Mouse (Mus musculus): ENCODE measurements around the gene Cct7. TPM values are rescaled to one million over a fixed set of nuclear protein-coding genes. Genes with fewer than 3 reads are reported as not detected.

Gene Cct7
- polyA plus RNA-seq, 1 experiment from 2014 or later = 157 TPM

- no peak overlapping the region for H3K4me3 ChIP-seq (ENCODE audit: low read depth, low read length)
- TF ChIP-seq EP300 (IDR thresholded peaks at IDR 0.05; ENCODE audit: low read depth) (no peak), CTCF (IDR thresholded peaks at IDR 0.05; ENCODE audit: low read depth) (no peak)
- DNase-seq = no peak
- H3K9me3 ChIP-seq (ENCODE audit: low read length) = no peaks in the 10 kb centered on the region
- H3K9ac ChIP-seq (replicated peaks) = no peak overlapping the region
- H3K27me3 ChIP-seq (ENCODE audit: insufficient read depth, low read length) = no peaks in the 10 kb centered on the region
- 76% methylated on average over 3 of the region's 3 CpGs for WGBS (ENCODE audit: insufficient replicate concordance)
- no peak overlapping the region for H3K4me2 ChIP-seq (ENCODE audit: low read depth, low read length)
- no peak for ATAC-seq
- H3K36me3 ChIP-seq (replicated peaks; ENCODE audit: insufficient read depth, low read length) = no peaks in the 10 kb centered on the region
- H3K27ac ChIP-seq (ENCODE audit: low read depth) = no peak overlapping the region
- no peaks in the 10 kb centered on the region for H3K4me1 ChIP-seq (ENCODE audit: insufficient read depth)
These were observed 40.3 kb downstream of the Cct7 start for GRCm38 (mm10) chr6:85491606-85492005.

GRCm38 (mm10) chr6:85496976-85497375 is 45.7 kb downstream of the Cct7 start:
- Histone ChIP-seq H3K4me2 (ENCODE audit: low read depth, low read length) (no peak overlapping the region), H3K9ac (replicated peaks) (no peak overlapping the region), H3K27me3 (ENCODE audit: insufficient read depth, low read length) (peaks cover 3% of the 10 kb centered on the region), H3K4me3 (ENCODE audit: low read depth, low read length) (no peak overlapping the region), H3K9me3 (ENCODE audit: low read length) (no peaks in the 10 kb centered on the region), H3K36me3 (replicated peaks; ENCODE audit: insufficient read depth, low read length) (no peaks in the 10 kb centered on the region), H3K27ac (ENCODE audit: low read depth) (no peak overlapping the region), H3K4me1 (ENCODE audit: insufficient read depth) (no peaks in the 10 kb centered on the region)
- ATAC-seq (no peak), DNase-seq (no peak)
- TF ChIP-seq EP300 (IDR thresholded peaks at IDR 0.05; ENCODE audit: low read depth) = no peak
- no peak for TF ChIP-seq CTCF (IDR thresholded peaks at IDR 0.05; ENCODE audit: low read depth)

GRCm38 (mm10) chr6:85498147-85498546 is 46.8 kb downstream of the Cct7 start:
- peaks cover 7% of the 10 kb centered on the region for H3K4me1 ChIP-seq (ENCODE audit: insufficient read depth)
- H3K27me3 ChIP-seq (ENCODE audit: insufficient read depth, low read length) = peaks cover 15% of the 10 kb centered on the region
- DNase-seq = no peak
- H3K4me2 ChIP-seq (ENCODE audit: low read depth, low read length) = no peak overlapping the region
- 55% methylated on average over 9 of the region's 9 CpGs for WGBS (ENCODE audit: insufficient replicate concordance)
- TF ChIP-seq CTCF (IDR thresholded peaks at IDR 0.05; ENCODE audit: low read depth) (no peak), EP300 (IDR thresholded peaks at IDR 0.05; ENCODE audit: low read depth) (no peak)
- H3K36me3 ChIP-seq (replicated peaks; ENCODE audit: insufficient read depth, low read length) = no peaks in the 10 kb centered on the region
- no peak overlapping the region for H3K4me3 ChIP-seq (ENCODE audit: low read depth, low read length)
- no peak for ATAC-seq
- no peak overlapping the region for H3K27ac ChIP-seq (ENCODE audit: low read depth)
- no peak overlapping the region for H3K9ac ChIP-seq (replicated peaks)
- no peaks in the 10 kb centered on the region for H3K9me3 ChIP-seq (ENCODE audit: low read length)

- TF ChIP-seq EP300 (IDR thresholded peaks at IDR 0.05; ENCODE audit: low read depth) = no peak
- no peak for TF ChIP-seq CTCF (IDR thresholded peaks at IDR 0.05; ENCODE audit: low read depth)
- H3K27me3 ChIP-seq (ENCODE audit: insufficient read depth, low read length) = peaks cover 26% of the 10 kb centered on the region
- no peak overlapping the region for H3K4me2 ChIP-seq (ENCODE audit: low read depth, low read length)
- no peak overlapping the region for H3K27ac ChIP-seq (ENCODE audit: low read depth)
- ATAC-seq = no peak
- H3K36me3 ChIP-seq (replicated peaks; ENCODE audit: insufficient read depth, low read length) = no peaks in the 10 kb centered on the region
- no peaks in the 10 kb centered on the region for H3K9me3 ChIP-seq (ENCODE audit: low read length)
- no peak overlapping the region for H3K4me3 ChIP-seq (ENCODE audit: low read depth, low read length)
- H3K9ac ChIP-seq (replicated peaks) = no peak overlapping the region
- DNase-seq = no peak
- WGBS (ENCODE audit: insufficient replicate concordance) = 50% methylated on average over 1 of the region's 1 CpGs
- peaks cover 7% of the 10 kb centered on the region for H3K4me1 ChIP-seq (ENCODE audit: insufficient read depth)
These were observed 49.1 kb downstream of the Cct7 start for GRCm38 (mm10) chr6:85500416-85500815.

GRCm38 (mm10) chr6:85501571-85502102 is 50.3 kb downstream of the Cct7 start:
- DNase-seq = no peak
- Histone ChIP-seq H3K9ac (replicated peaks) (no peak overlapping the region), H3K4me1 (ENCODE audit: insufficient read depth) (peaks cover 7% of the 10 kb centered on the region), H3K4me2 (ENCODE audit: low read depth, low read length) (no peak overlapping the region), H3K4me3 (ENCODE audit: low read depth, low read length) (no peak overlapping the region), H3K27me3 (ENCODE audit: insufficient read depth, low read length) (peaks cover 26% of the 10 kb centered on the region), H3K27ac (ENCODE audit: low read depth) (no peak overlapping the region), H3K36me3 (replicated peaks; ENCODE audit: insufficient read depth, low read length) (no peaks in the 10 kb centered on the region), H3K9me3 (ENCODE audit: low read length) (no peaks in the 10 kb centered on the region)
- no peak for TF ChIP-seq CTCF (IDR thresholded peaks at IDR 0.05; ENCODE audit: low read depth)
- no peak for TF ChIP-seq EP300 (IDR thresholded peaks at IDR 0.05; ENCODE audit: low read depth)
- WGBS (ENCODE audit: insufficient replicate concordance) = 11% methylated on average over 6 of the region's 6 CpGs
- no peak for ATAC-seq

GRCm38 (mm10) chr6:85502103-85502910 is 51.0 kb downstream of the Cct7 start:
- TF ChIP-seq CTCF (IDR thresholded peaks at IDR 0.05; ENCODE audit: low read depth) (no peak), EP300 (IDR thresholded peaks at IDR 0.05; ENCODE audit: low read depth) (no peak)
- Histone ChIP-seq H3K4me3 (ENCODE audit: low read depth, low read length) (peak overlapping the region; percentile 52), H3K27me3 (ENCODE audit: insufficient read depth, low read length) (peaks cover 26% of the 10 kb centered on the region), H3K27ac (ENCODE audit: low read depth) (no peak overlapping the region), H3K9me3 (ENCODE audit: low read length) (no peaks in the 10 kb centered on the region), H3K4me2 (ENCODE audit: low read depth, low read length) (peak overlapping the region; percentile 80), H3K9ac (replicated peaks) (no peak overlapping the region), H3K4me1 (ENCODE audit: insufficient read depth) (peaks cover 7% of the 10 kb centered on the region), H3K36me3 (replicated peaks; ENCODE audit: insufficient read depth, low read length) (no peaks in the 10 kb centered on the region)
- WGBS (ENCODE audit: insufficient replicate concordance) = 5% methylated on average over 36 of the region's 37 CpGs
- ATAC-seq (no peak), DNase-seq (no peak)

All from liver, postnatal 0 days (tissue).